ENCODE assay signal across 8 mouse cellular contexts in the genomic region with DNA sequence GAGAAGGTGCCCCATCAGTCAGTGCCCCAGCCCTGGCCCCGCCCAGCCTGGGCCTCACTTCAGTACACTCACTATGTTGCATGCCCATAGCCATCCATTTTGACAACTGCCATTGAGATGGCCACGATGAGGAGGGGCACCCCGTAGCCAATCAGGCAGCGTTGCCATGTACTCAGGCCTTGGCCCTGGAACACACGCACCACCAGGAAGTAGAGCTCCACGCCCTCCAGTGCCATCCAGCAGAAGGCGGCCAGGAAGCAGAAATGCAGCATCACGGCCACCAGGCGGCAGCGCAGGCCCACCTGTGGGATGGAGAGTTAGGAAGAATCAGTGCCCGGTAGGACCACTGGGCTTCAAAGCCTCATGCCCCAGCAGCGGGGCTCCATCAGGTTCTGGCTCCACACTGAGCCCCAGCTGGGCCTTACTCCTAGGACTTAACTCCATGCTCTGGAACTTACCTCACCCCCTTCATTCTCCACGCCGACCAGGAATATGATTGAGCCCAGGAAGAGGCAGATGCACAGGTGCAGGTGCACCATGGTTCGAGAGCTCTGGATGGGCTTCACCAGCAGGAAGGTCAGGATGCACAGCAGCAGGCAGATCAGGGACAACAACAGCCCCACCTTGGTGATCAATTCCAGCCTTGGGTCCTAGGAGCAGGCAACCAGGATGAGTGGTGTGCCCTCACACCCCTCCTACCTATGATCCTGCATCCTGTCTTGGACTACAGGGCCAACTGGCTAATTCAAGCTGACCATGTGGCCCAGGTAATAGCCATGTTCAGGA. TPM values are rescaled to one million over a fixed set of nuclear protein-coding genes. Genes with fewer than 3 reads are reported as not detected.
DNase-seq lines count a peak whose midpoint lies in the region; ATAC-seq and TF ChIP-seq lines count a peak whose summit lies in the region.

No protein-coding gene starts in this region.

- peak; percentile 71; the same call in 1 of the 2 replicates for ATAC-seq in forebrain, embryonic 13.5 days
- peak; percentile 85 for ATAC-seq in liver, postnatal 0 days
- ATAC-seq in neural tube, embryonic 14.5 days (ENCODE audit: low read depth): peak; percentile 71

- H3K36me3 ChIP-seq in forebrain, embryonic 13.5 days (ENCODE audit: poor library complexity, severe bottlenecking): peaks cover 64% of the 10 kb centered on the region
- peaks cover 84% of the 10 kb centered on the region for H3K36me3 ChIP-seq in liver, postnatal 0 days (replicated peaks; ENCODE audit: insufficient read depth, low read length)
- H3K36me3 ChIP-seq in neural tube, embryonic 14.5 days (ENCODE audit: control insufficient read depth, insufficient read depth, low read length): peaks cover 54% of the 10 kb centered on the region

- no peaks in the 10 kb centered on the region for H3K9me3 ChIP-seq in forebrain, embryonic 13.5 days (replicated peaks)
- H3K9me3 ChIP-seq in liver, postnatal 0 days (ENCODE audit: low read length): no peaks in the 10 kb centered on the region
- H3K9me3 ChIP-seq in neural tube, embryonic 14.5 days (ENCODE audit: control insufficient read depth, low read length): no peaks in the 10 kb centered on the region

- no peak for TF ChIP-seq EP300 in liver, postnatal 0 days (IDR thresholded peaks at IDR 0.05; ENCODE audit: low read depth)

- intact Hi-C loops in heart, postnatal 25 days (cut with DNase I): loop anchor here (2.0 to 5.0 kb wide), 3 partner anchors 57 to 170 kb away; no protein-coding TSS in a partner anchor

- 43% methylated on average over 15 of the region's 15 CpGs for WGBS in forebrain, embryonic 13.5 days
- WGBS in liver, postnatal 0 days (ENCODE audit: insufficient replicate concordance): 40% methylated on average over 15 of the region's 15 CpGs
- 44% methylated on average over 15 of the region's 15 CpGs for WGBS in neural tube, embryonic 14.5 days

- H3K27me3 ChIP-seq in forebrain, embryonic 13.5 days: no peaks in the 10 kb centered on the region
- H3K27me3 ChIP-seq in liver, postnatal 0 days (ENCODE audit: insufficient read depth, low read length): no peaks in the 10 kb centered on the region
- H3K27me3 ChIP-seq in neural tube, embryonic 14.5 days (ENCODE audit: control insufficient read depth, insufficient read depth, low read length): no peaks in the 10 kb centered on the region

- no peaks in the 10 kb centered on the region for H3K4me1 ChIP-seq in forebrain, embryonic 13.5 days
- no peaks in the 10 kb centered on the region for H3K4me1 ChIP-seq in liver, postnatal 0 days (ENCODE audit: insufficient read depth)
- no peaks in the 10 kb centered on the region for H3K4me1 ChIP-seq in neural tube, embryonic 14.5 days (ENCODE audit: control insufficient read depth, insufficient read depth, low read length)

- peak; percentile 75 to 83 for DNase-seq in CD8-positive naive resting alpha-beta T cell, adult 2 months (ENCODE audit: low read depth in 2 of 2, low spot score in 2 of 2)
- DNase-seq in c-Kit-positive CD71-positive TER-119-negative erythroid progenitor cells, embryonic 14.5 days (ENCODE audit: low read depth): peak; percentile 63
- peak; percentile 63 for DNase-seq in heart, postnatal 25 days (ENCODE audit: low spot score)
- DNase-seq in layer of hippocampus, adult 18-20 months (ENCODE audit: low spot score in 2 of 2): peak; percentile 65 to 84
- DNase-seq in liver, postnatal 0 days: peak; percentile 85
- DNase-seq in thymus, adult 18-20 months: peak; percentile 69 to 75

- no peak overlapping the region for H3K4me2 ChIP-seq in forebrain, embryonic 13.5 days
- H3K4me2 ChIP-seq in liver, postnatal 0 days (ENCODE audit: low read depth, low read length): no peak overlapping the region
- no peak overlapping the region for H3K4me2 ChIP-seq in neural tube, embryonic 14.5 days (ENCODE audit: low read depth, low read length)

- no peak overlapping the region for H3K4me3 ChIP-seq in forebrain, embryonic 13.5 days
- no peak overlapping the region for H3K4me3 ChIP-seq in liver, postnatal 0 days (ENCODE audit: low read depth, low read length)
- no peak overlapping the region for H3K4me3 ChIP-seq in neural tube, embryonic 14.5 days (ENCODE audit: low read depth, low read length)

- no peak overlapping the region for H3K27ac ChIP-seq in forebrain, embryonic 13.5 days
- H3K27ac ChIP-seq in liver, postnatal 0 days (ENCODE audit: low read depth): no peak overlapping the region
- no peak overlapping the region for H3K27ac ChIP-seq in neural tube, embryonic 14.5 days (ENCODE audit: low read depth, low read length)

- H3K9ac ChIP-seq in forebrain, embryonic 13.5 days: no peak overlapping the region
- no peak overlapping the region for H3K9ac ChIP-seq in liver, postnatal 0 days (replicated peaks)
- H3K9ac ChIP-seq in neural tube, embryonic 14.5 days (replicated peaks; ENCODE audit: low read depth, low read length): no peak overlapping the region

- peak; percentile 93 for TF ChIP-seq CTCF in liver, postnatal 0 days (IDR thresholded peaks at IDR 0.05; ENCODE audit: low read depth)

RNA-seq across cellular contexts. Expression of gene Ddx39, which starts 9.9 kb away (rescaled TPM):
- polyA plus RNA-seq in forebrain, embryonic 13.5 days (2015; fragmentation: Nextera tagmentation; extraction: Ambion mirVana): 183 and 200 TPM in 2 replicates
- total RNA-seq in heart, postnatal 25 days (2021): 10 to 100 TPM; 20.0 to 21.6 TPM
- total RNA-seq in layer of hippocampus, adult 18-20 months (2021): 10 to 100 TPM; 14.9 to 16.8 TPM
- 68.5 and 80.9 TPM in 2 replicates for polyA plus RNA-seq in liver, postnatal 0 days (2015; fragmentation: Nextera tagmentation; extraction: Ambion mirVana)
- polyA plus RNA-seq in neural tube, embryonic 14.5 days (2014; fragmentation: Nextera tagmentation; extraction: Ambion mirVana): 82.6 and 83.3 TPM in 2 replicates

RNA-seq across cellular contexts. Expression of gene Adgre5, which starts 16.2 kb away (rescaled TPM):
- polyA plus RNA-seq in forebrain, embryonic 13.5 days (2015; fragmentation: Nextera tagmentation; extraction: Ambion mirVana): 6.7 and 7.2 TPM in 2 replicates
- 10 to 100 TPM; 39.4 to 56.9 TPM for total RNA-seq in heart, postnatal 25 days (2021)
- 10 to 100 TPM in 1 of 2 experiments, 1 to 10 TPM in 1; 8.8 to 10.5 TPM for total RNA-seq in layer of hippocampus, adult 18-20 months (2021)
- 14.5 and 15.7 TPM in 2 replicates for polyA plus RNA-seq in liver, postnatal 0 days (2015; fragmentation: Nextera tagmentation; extraction: Ambion mirVana)
- polyA plus RNA-seq in neural tube, embryonic 14.5 days (2014; fragmentation: Nextera tagmentation; extraction: Ambion mirVana): 8.8 and 13.5 TPM in 2 replicates

RNA-seq across cellular contexts. Expression of gene Pkn1, which starts 25.9 kb away (rescaled TPM):
- polyA plus RNA-seq in forebrain, embryonic 13.5 days (2015; fragmentation: Nextera tagmentation; extraction: Ambion mirVana): 25.6 and 26.7 TPM in 2 replicates
- total RNA-seq in heart, postnatal 25 days (2021): 10 to 100 TPM; 58.6 to 58.8 TPM
- 10 to 100 TPM; 43.5 to 46.1 TPM for total RNA-seq in layer of hippocampus, adult 18-20 months (2021)
- 8.5 TPM in 2 replicates for polyA plus RNA-seq in liver, postnatal 0 days (2015; fragmentation: Nextera tagmentation; extraction: Ambion mirVana)
- 25.1 and 27.7 TPM in 2 replicates for polyA plus RNA-seq in neural tube, embryonic 14.5 days (2014; fragmentation: Nextera tagmentation; extraction: Ambion mirVana)

RNA-seq across cellular contexts. Expression of gene Ptger1, which starts 58.4 kb away (rescaled TPM):
- 0.67 and 0.78 TPM in 2 replicates for polyA plus RNA-seq in forebrain, embryonic 13.5 days (2015; fragmentation: Nextera tagmentation; extraction: Ambion mirVana)
- total RNA-seq in heart, postnatal 25 days (2021): under 1 TPM; 0.25 to 0.34 TPM
- under 1 TPM; 0.57 to 0.79 TPM for total RNA-seq in layer of hippocampus, adult 18-20 months (2021)
- 0.12 and 0.16 TPM in 2 replicates for polyA plus RNA-seq in liver, postnatal 0 days (2015; fragmentation: Nextera tagmentation; extraction: Ambion mirVana)
- 0.71 and 1.4 TPM in 2 replicates for polyA plus RNA-seq in neural tube, embryonic 14.5 days (2014; fragmentation: Nextera tagmentation; extraction: Ambion mirVana)
